In genomic region chr10:24778643-24779020, GRCm38 (mm10) we compare ENCODE assay signal across 12 mouse cellular contexts.
DNase-seq lines count a peak whose midpoint lies in the region; ATAC-seq and TF ChIP-seq lines count a peak whose summit lies in the region.
"Had no signal": no experiment of that assay in that cellular context is flagged by ENCODE, and none has a peak within 500 bp of the region (broad histone marks: within the 10 kb centered on the region; RNA-seq: fewer than 3 reads in every experiment).

No protein-coding gene starts in this region.

- WGBS in embryonic facial prominence, embryonic 10.5 days, result 67% methylated on average over 11 of the region's 11 CpGs
- WGBS in limb, embryonic 14.5 days, result 13% methylated on average over 11 of the region's 11 CpGs
- 81% methylated on average over 11 of the region's 11 CpGs for WGBS in midbrain, embryonic 15.5 days

- no peak for ATAC-seq in limb, embryonic 14.5 days (ENCODE audit: low FRiP score, low read depth)
- ATAC-seq in midbrain, embryonic 15.5 days (replicated peaks), result no peak
- ATAC-seq: Patski had no signal

- H3K36me3 ChIP-seq in embryonic facial prominence, embryonic 10.5 days (replicated peaks), result no peaks in the 10 kb centered on the region
- H3K36me3 ChIP-seq in limb, embryonic 14.5 days (ENCODE audit: control insufficient read depth, insufficient read depth, low read length), result no peaks in the 10 kb centered on the region
- no peaks in the 10 kb centered on the region for H3K36me3 ChIP-seq in midbrain, embryonic 15.5 days (replicated peaks)
- H3K36me3 ChIP-seq: hindbrain, embryonic 10.5 days had no signal

- 0 out of 2 replicates have a peak overlapping the region, but pooled peaks have one; percentile 12 for H3K9ac ChIP-seq in limb, embryonic 14.5 days (ENCODE audit: low read depth, low read length, severe bottlenecking)
- no peak overlapping the region for H3K9ac ChIP-seq in midbrain, embryonic 15.5 days

- H3K27me3 ChIP-seq in embryonic facial prominence, embryonic 10.5 days (replicated peaks; ENCODE audit: low read depth, poor library complexity, severe bottlenecking), result no peaks in the 10 kb centered on the region
- no peaks in the 10 kb centered on the region for H3K27me3 ChIP-seq in limb, embryonic 14.5 days (ENCODE audit: control insufficient read depth, insufficient read depth, low read length)
- no peaks in the 10 kb centered on the region for H3K27me3 ChIP-seq in midbrain, embryonic 15.5 days (replicated peaks)

- no peak for TF ChIP-seq POLR2A in limb, embryonic 14.5 days (IDR thresholded peaks at IDR 0.05; ENCODE audit: borderline replicate concordance, extremely low read depth, insufficient read depth, insufficient read length)

- H3K9me3 ChIP-seq in embryonic facial prominence, embryonic 10.5 days, result no peaks in the 10 kb centered on the region
- no peaks in the 10 kb centered on the region for H3K9me3 ChIP-seq in limb, embryonic 14.5 days (ENCODE audit: control insufficient read depth, low read length)
- H3K9me3 ChIP-seq in midbrain, embryonic 15.5 days, result no peaks in the 10 kb centered on the region
- H3K9me3 ChIP-seq: hindbrain, embryonic 10.5 days had no signal

- intact Hi-C loops in gastrocnemius, adult 2 months (cut with DNase I), result loop anchor here (5.0 kb wide), 1 partner anchor 66 kb away; the partner anchor contains the start of gene Enpp1
- intact Hi-C loops in gastrocnemius, postnatal 36 days (cut with DNase I), result no loop called here
- intact Hi-C loops in left cerebral cortex, adult 2 months (cut with DNase I), result no loop called here

- no peak for TF ChIP-seq CTCF in gastrocnemius, adult 2 months (IDR thresholded peaks at IDR 0.05)
- TF ChIP-seq CTCF in left cerebral cortex, adult 2 months (IDR thresholded peaks at IDR 0.05), result no peak

- peak overlapping the region; percentile 75 for H3K27ac ChIP-seq in gastrocnemius, adult 2 months
- no peak overlapping the region for H3K27ac ChIP-seq in left cerebral cortex, adult 2 months
- H3K27ac ChIP-seq in embryonic facial prominence, embryonic 10.5 days (replicated peaks), result no peak overlapping the region; the same call in 1 of the 2 replicates
- peak overlapping the region; percentile 34 for H3K27ac ChIP-seq in limb, embryonic 14.5 days (replicated peaks; ENCODE audit: low read depth, low read length)
- H3K27ac ChIP-seq in midbrain, embryonic 15.5 days, result no peak overlapping the region
- H3K27ac ChIP-seq: hindbrain, embryonic 10.5 days had no signal

- peak; percentile 27 for DNase-seq in gastrocnemius, adult 2 months
- DNase-seq in gastrocnemius, postnatal 36 days, result no peak
- peak; percentile 26 to 33 for DNase-seq in left cerebral cortex, adult 2 months (ENCODE audit: extremely low spot score in 1 of 2, low spot score in 2 of 2)
- DNase-seq in left cerebral cortex, adult 11 months (ENCODE audit: low spot score), result no peak
- DNase-seq in embryonic facial prominence, embryonic 10.5 days (ENCODE audit: low spot score), result no peak
- no peak for DNase-seq in limb, embryonic 14.5 days (ENCODE audit: low spot score)
- no peak for DNase-seq in spleen, postnatal 4 days (ENCODE audit: low spot score in 2 of 2)
- DNase-seq: cerebellum, adult 9-10 months had no signal

- peak overlapping the region; percentile 45 for H3K4me2 ChIP-seq in limb, embryonic 14.5 days (replicated peaks; ENCODE audit: low read depth, low read length, severe bottlenecking)
- H3K4me2 ChIP-seq in midbrain, embryonic 15.5 days, result no peak overlapping the region
- H3K4me2 ChIP-seq: liver, embryonic 11.5 days had no signal

- peak overlapping the region; percentile 37 for H3K4me3 ChIP-seq in gastrocnemius, adult 2 months
- no peak overlapping the region; the same call in 1 of the 2 replicates for H3K4me3 ChIP-seq in left cerebral cortex, adult 2 months
- H3K4me3 ChIP-seq in embryonic facial prominence, embryonic 10.5 days, result peak overlapping the region; percentile 5; the same call in 1 of the 2 replicates
- H3K4me3 ChIP-seq in limb, embryonic 14.5 days (replicated peaks; ENCODE audit: low read length), result peak overlapping the region; percentile 17; the same call in 1 of the 2 replicates
- H3K4me3 ChIP-seq in midbrain, embryonic 15.5 days, result no peak overlapping the region
- H3K4me3 ChIP-seq: hindbrain, embryonic 10.5 days had no signal

- H3K4me1 ChIP-seq in embryonic facial prominence, embryonic 10.5 days, result 0 out of 2 replicates have a peak, but pooled peaks cover 13% of the 10 kb centered on the region
- peaks cover 13% of the 10 kb centered on the region for H3K4me1 ChIP-seq in limb, embryonic 14.5 days (ENCODE audit: control insufficient read depth, insufficient read depth, low read length)
- no peaks in the 10 kb centered on the region for H3K4me1 ChIP-seq in midbrain, embryonic 15.5 days
- H3K4me1 ChIP-seq: hindbrain, embryonic 10.5 days had no signal

Comparison
In these comparisons a context has a peak if more than half of its experiments do, and no peak if none do; other contexts are left out.
1. DNase-seq: peak in gastrocnemius, adult 2 months (single experiment) and left cerebral cortex, adult 2 months (2 of 2); none in gastrocnemius, postnatal 36 days (0 of 2), left cerebral cortex, adult 11 months (single experiment), embryonic facial prominence, embryonic 10.5 days (single experiment), limb, embryonic 14.5 days (single experiment) and spleen, postnatal 4 days (0 of 2).
2. H3K27ac ChIP-seq: peak in gastrocnemius, adult 2 months (single experiment) and limb, embryonic 14.5 days (single experiment); none in left cerebral cortex, adult 2 months (single experiment), embryonic facial prominence, embryonic 10.5 days (single experiment) and midbrain, embryonic 15.5 days (single experiment).
3. H3K4me3 ChIP-seq: peak in gastrocnemius, adult 2 months (single experiment), embryonic facial prominence, embryonic 10.5 days (single experiment) and limb, embryonic 14.5 days (single experiment); none in left cerebral cortex, adult 2 months (single experiment) and midbrain, embryonic 15.5 days (single experiment).